Mouse (Mus musculus) c-Kit-negative CD71-positive TER-119-positive erythroid progenitor cells, embryonic 14.5 days (primary cell): ENCODE measurements around the gene Hdac7.

Experiments
- DNase-seq: peaks from one replicate; pipeline ENCODE4 v3.0.0-alpha.2; 2013; ENCODE audit warnings: low read depth, low spot score

Hdac7 gene

GRCm38 (mm10) chr15:97789761-97790505 is 54.4 kb downstream of the Hdac7 start:
- DNase-seq: peak; percentile 53

DNA sequence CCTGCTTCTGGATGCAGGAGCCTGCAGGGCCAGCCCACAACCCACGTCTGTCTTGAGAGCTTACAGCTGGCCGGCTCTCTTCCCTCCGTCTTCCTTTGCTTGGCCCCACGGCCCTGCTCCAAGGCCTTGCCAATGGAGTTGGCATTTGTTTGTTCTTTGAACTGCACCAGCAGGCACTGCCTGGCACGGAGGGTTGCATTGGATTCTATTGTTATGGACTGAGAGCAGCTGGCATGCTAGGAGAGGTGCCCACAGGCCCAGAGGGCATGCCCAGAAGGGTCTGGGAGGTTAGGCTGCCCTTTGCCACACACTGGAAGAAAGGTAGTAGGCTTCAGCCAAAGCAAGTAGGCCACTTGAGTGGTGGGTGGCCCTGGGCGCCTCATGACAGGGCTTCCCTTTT is 55.5 kb downstream of the Hdac7 start:
- DNase-seq: no peak

- DNase-seq: no peak
These were observed 56.3 kb downstream of the Hdac7 start for GRCm38 (mm10) chr15:97787799-97788667.

DNA sequence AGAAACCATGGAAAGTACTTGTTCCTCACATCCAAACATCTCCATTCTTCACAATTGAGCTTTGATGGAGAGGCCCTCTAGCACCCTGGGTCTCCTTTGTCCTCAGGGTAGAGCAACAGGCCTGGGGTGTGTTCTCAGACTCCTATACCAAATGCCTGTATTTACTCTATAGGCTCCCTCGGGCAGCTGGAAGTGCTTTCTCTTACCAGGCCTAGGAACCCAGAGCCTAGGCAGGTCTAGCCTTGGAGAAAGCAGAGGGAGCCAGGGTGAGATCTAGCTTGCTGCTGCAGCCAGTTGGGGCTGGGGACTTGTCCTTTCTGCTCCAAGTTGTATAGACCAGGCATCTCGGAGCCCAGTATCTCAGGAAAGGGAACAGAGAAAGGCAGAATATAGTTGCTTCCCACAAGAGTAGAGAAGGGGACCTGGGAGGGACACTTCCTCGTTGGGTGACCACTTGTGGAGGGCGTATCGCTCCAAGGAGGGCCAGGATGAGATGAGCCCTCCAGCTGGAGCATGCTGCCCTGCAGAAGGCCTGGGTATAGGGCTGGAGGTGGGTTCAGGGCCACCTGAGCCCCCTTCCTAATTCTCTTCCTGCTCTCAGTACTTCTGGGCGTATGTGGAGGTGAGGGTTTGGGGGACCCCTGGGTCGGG is 57.0 kb downstream of the Hdac7 start:
- no peak for DNase-seq

DNA sequence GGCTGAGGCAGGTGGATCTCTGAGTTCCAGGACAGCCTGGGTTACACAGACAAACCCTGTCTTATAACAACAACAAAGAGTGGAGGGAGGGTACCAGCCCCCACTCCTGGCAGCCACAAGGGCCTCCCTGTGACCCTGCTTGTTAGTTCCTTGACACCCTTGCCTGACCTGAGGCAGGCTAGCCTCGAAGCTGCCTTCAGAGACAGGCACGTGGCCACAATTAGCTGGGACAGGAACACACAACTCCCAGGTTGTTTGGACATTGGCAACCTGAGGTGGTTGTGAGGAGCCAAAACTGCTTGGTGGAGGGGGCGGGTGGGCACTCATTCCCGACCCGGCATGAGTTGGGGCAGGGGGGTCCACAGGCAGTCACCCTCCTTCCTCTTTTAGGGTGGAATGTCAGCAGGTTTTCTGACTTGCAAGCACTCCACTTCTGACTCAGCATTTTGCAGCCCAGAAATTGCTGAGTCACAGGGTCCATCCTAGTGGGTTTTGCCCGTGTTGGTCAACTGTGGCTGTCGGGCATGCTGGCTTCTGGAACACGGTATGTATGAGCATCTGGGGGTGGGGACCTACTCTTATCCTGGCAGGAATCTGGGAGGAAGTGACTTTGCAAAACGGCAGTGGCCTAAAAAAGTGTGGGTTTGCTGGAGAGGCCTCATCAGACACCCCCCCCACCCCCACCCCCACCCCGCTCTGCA is 57.7 kb downstream of the Hdac7 start:
- peak; percentile 86 for DNase-seq

GRCm38 (mm10) chr15:97785731-97786411 is 58.4 kb downstream of the Hdac7 start:
- DNase-seq: peak; percentile 75

DNA sequence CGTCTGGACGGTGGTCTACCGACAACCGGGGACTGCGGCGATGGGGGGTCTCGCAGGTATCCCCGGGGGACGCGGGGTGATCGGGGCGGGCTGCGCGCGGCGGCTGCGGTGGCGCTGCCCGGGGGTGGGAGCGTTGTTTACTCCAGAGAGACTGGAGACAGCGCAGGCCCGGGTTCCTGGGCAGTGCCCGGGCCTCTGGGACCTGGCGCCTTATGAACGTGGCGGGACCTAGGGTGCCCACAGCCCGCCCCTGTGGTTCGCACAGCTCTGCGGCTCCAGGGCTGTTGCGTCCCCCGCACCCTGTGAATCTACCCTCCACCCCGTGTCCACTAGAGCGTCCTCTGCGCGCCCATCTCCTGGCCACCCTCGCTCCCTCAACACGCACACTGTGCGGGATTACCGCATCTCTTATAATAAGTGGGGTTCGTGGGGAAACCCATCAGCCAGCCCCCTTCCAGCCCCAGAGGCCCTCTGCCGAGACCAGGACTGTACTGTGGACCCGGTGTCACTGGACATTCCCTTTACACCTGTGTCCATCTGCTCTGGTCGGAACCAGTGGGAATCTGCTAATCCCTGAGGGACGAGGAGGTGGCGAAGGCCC is 59.6 kb downstream of the Hdac7 start:
- peak; percentile 36 for DNase-seq

GRCm38 (mm10) chr15:97784092-97784559 is 60.2 kb downstream of the Hdac7 start:
- peak; percentile 76 for DNase-seq

DNA sequence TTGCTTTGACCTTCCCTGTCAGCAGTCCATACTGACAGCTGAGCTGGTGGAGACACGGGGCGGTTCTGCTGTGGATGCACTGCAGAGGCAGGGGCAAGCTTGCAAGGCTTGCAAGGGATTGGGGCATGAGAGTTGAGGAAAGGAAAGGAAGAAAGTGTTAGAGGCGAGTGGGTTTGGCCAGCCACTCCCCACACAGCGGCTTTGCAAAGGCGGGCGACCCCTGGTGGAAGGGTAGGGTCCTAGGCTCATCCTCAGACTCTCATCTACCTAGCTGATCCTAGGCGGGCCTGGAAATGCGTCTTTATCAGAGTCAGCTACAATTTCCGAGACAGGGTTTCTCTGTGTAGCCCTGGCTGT is 61.6 kb downstream of the Hdac7 start:
- DNase-seq: no peak

GRCm38 (mm10) chr15:97781961-97782748 is 62.1 kb downstream of the Hdac7 start:
- DNase-seq: no peak

GRCm38 (mm10) chr15:97780611-97781031 is 63.7 kb downstream of the Hdac7 start:
- no peak for DNase-seq

- DNase-seq: no peak
These were observed 64.7 kb downstream of the Hdac7 start for GRCm38 (mm10) chr15:97779576-97779975.

GRCm38 (mm10) chr15:97778311-97779098 is 65.8 kb downstream of the Hdac7 start, which contains the start of gene Slc48a1:
Slc48a1 (plus strand) TSS chr15:97778520.
- no peak for DNase-seq

- DNase-seq: no peak
These were observed 67.4 kb downstream of the Hdac7 start for GRCm38 (mm10) chr15:97776919-97777318.

DNA sequence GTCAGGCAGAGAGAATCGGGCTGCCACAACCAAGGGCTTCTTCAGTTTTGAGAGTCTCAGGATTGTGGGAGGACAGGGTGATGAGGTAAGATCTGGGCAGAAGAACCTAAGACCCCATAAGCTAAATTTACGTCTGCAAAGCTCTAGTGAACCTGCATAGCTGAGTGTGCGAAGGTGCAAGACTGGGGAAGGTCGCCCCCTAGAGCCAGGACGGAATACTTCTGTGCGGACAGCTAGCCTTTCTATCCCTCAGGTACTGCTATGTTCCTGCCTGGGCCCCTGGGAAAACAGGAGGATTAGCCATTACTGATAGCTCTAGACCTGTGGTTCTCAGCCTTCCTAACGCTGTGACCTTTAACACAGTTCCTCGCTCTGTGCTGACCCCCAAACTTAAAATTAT is 67.8 kb downstream of the Hdac7 start:
- no peak for DNase-seq

DNA sequence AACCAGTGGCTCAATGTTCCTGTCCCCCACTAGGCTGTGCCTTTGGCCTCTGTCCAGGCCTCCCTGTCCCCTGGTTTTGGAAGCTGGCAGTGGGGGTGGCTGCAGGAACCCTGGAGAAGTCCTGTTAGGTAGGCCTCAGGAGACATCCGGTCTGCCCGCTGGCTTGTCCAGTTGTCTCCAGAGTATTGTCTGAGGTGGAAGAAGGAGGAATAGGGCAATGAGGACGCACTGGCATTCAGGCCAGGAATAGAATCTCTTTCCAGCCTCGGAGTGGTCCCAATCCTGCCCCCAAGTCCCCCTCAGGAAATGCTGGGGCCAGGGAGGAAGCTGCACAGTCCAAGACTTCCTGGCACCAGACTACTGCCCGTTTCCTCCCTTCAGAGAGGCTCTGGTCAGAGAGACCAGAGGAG is 70.3 kb downstream of the Hdac7 start:
- DNase-seq: no peak

- no peak for DNase-seq
These were observed 71.2 kb downstream of the Hdac7 start for GRCm38 (mm10) chr15:97773108-97773507.

GRCm38 (mm10) chr15:97770280-97770679 is 74.0 kb downstream of the Hdac7 start:
- no peak for DNase-seq

DNA sequence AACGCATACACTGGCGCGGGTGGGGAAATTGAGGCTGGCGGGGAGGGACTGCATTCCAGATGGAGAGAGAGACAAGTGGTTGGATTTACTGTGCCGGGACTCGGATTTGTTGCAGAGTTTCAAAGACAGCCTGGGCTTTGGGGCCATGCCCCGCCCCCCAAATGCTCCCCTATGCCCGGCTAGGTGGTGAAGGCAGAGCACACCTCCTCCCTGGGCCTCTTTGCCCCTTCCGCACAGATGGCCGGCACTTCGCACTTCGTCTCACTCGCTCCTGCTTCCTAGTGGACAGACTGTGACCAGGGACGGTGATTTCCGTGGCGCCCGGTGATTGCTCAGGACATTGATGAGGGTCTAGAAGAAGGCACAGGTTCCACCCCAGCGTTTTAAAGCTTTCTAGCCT is 76.1 kb downstream of the Hdac7 start:
- no peak for DNase-seq
